Mouse (Mus musculus) forebrain, embryonic 13.5 days (tissue): Measurements from ENCODE around the gene C530008M17Rik. TPM values are rescaled to one million over a fixed set of nuclear protein-coding genes. Genes with fewer than 3 reads are reported as not detected.

Experiments
- ATAC-seq: fragments of 200-750 bp; cut with Nextera tagmentation; 2 replicates; pipeline ENCODE4 v1.8.0; 2017
- H3K27ac ChIP-seq: fragments of 300-500 bp; sonication (generic); 2 replicates; pipeline ENCODE4 v1.5.1; 2015; ENCODE audit warnings: inconsistent platforms, mild to moderate bottlenecking, moderate library complexity
- H3K27me3 ChIP-seq: fragments of 300-500 bp; sonication (generic); 2 replicates; pipeline ENCODE4 v1.6.1; 2015; ENCODE audit warnings: mild to moderate bottlenecking, inconsistent platforms
- H3K36me3 ChIP-seq: fragments of 300-500 bp; sonication (generic); 2 replicates; pipeline ENCODE4 v1.6.1; 2015; ENCODE audit warnings: mild to moderate bottlenecking, inconsistent platforms; ENCODE audit not compliant: poor library complexity, severe bottlenecking
- H3K4me1 ChIP-seq: fragments of 300-500 bp; sonication (generic); 2 replicates; pipeline ENCODE4 v1.6.1; 2015; ENCODE audit warnings: inconsistent platforms
- H3K4me2 ChIP-seq: fragments of 300-500 bp; sonication (generic); 2 replicates; pipeline ENCODE4 v1.6.1; 2015; ENCODE audit warnings: inconsistent platforms, mild to moderate bottlenecking, moderate library complexity
- H3K4me3 ChIP-seq: fragments of 300-500 bp; sonication (generic); 2 replicates; pipeline ENCODE4 v1.5.1; 2015; ENCODE audit warnings: mild to moderate bottlenecking, inconsistent platforms
- H3K9ac ChIP-seq: fragments of 300-500 bp; sonication (generic); 2 replicates; pipeline ENCODE4 v1.6.1; 2015; ENCODE audit warnings: mild to moderate bottlenecking, inconsistent platforms
- H3K9me3 ChIP-seq: fragments of 300-500 bp; sonication (generic); replicated peaks from 2 replicates; pipeline ENCODE4 v1.6.1; 2016; ENCODE audit warnings: inconsistent platforms
- WGBS: fragments of 180-500 bp; shearing (Covaris S2); methylation state at CpG from one replicate; pipeline ENCODE4 v1.1.7; 2015; 5-methylcytosine and 5-hydroxymethylcytosine counted together
- polyA plus RNA-seq: library from polyadenylated mRNA; unstranded; fragments of >200 nt; fragmentation: Nextera tagmentation; extraction: Ambion mirVana; gene quantifications from 2 replicates; pipeline ENCODE4 v1.2.1, GENCODE M21; 2015

The C530008M17Rik gene
- polyA plus RNA-seq, 1 experiment from 2014 or later: 77.4 TPM

- no peaks in the 10 kb centered on the region for H3K36me3 ChIP-seq
- H3K4me2 ChIP-seq: no peak overlapping the region
- no peak for ATAC-seq
- WGBS: 95% methylated on average over 7 of the region's 7 CpGs
- peaks cover 16% of the 10 kb centered on the region for H3K4me1 ChIP-seq
- H3K9me3 ChIP-seq: no peaks in the 10 kb centered on the region
- H3K27ac ChIP-seq: no peak overlapping the region
- H3K9ac ChIP-seq: no peak overlapping the region
- no peaks in the 10 kb centered on the region for H3K27me3 ChIP-seq
- no peak overlapping the region for H3K4me3 ChIP-seq
Measured at GRCm38 (mm10) chr5:76713743-76714142, 57.4 kb downstream of the C530008M17Rik start.

- H3K36me3 ChIP-seq: peaks cover 36% of the 10 kb centered on the region
- H3K4me1 ChIP-seq: peaks cover 23% of the 10 kb centered on the region
- H3K27me3 ChIP-seq: no peaks in the 10 kb centered on the region
- ATAC-seq: no peak
- no peak overlapping the region for H3K4me2 ChIP-seq
- H3K27ac ChIP-seq: peak overlapping the region; percentile 36; the same call in 1 of the 2 replicates
- H3K9me3 ChIP-seq: no peaks in the 10 kb centered on the region; the same call in 1 of the 2 replicates
- H3K4me3 ChIP-seq: no peak overlapping the region
- H3K9ac ChIP-seq: no peak overlapping the region
- WGBS: 84% methylated on average over 3 of the region's 3 CpGs
Measured at GRCm38 (mm10) chr5:76719954-76720353, 63.6 kb downstream of the C530008M17Rik start.

- Histone ChIP-seq H3K9me3 (no peaks in the 10 kb centered on the region; the same call in 1 of the 2 replicates), H3K4me2 (no peak overlapping the region), H3K9ac (no peak overlapping the region), H3K27me3 (no peaks in the 10 kb centered on the region), H3K4me1 (no peaks in the 10 kb centered on the region; the same call in 1 of the 2 replicates), H3K27ac (no peak overlapping the region), H3K36me3 (peaks cover 60% of the 10 kb centered on the region), H3K4me3 (no peak overlapping the region)
- ATAC-seq: no peak
- 96% methylated on average over 2 of the region's 2 CpGs for WGBS
Measured at GRCm38 (mm10) chr5:76724878-76725277, 68.6 kb downstream of the C530008M17Rik start.

- no peaks in the 10 kb centered on the region for H3K4me1 ChIP-seq
- no peak overlapping the region for H3K27ac ChIP-seq
- no peak overlapping the region for H3K4me3 ChIP-seq
- ATAC-seq: no peak
- no peaks in the 10 kb centered on the region for H3K27me3 ChIP-seq
- H3K36me3 ChIP-seq: peaks cover 59% of the 10 kb centered on the region
- no peak overlapping the region for H3K4me2 ChIP-seq
- H3K9ac ChIP-seq: no peak overlapping the region
- WGBS: 93% methylated on average over 8 of the region's 8 CpGs
- H3K9me3 ChIP-seq: no peaks in the 10 kb centered on the region; the same call in 1 of the 2 replicates
Measured at GRCm38 (mm10) chr5:76726518-76727103, 70.3 kb downstream of the C530008M17Rik start.

GRCm38 (mm10) chr5:76733055-76733641 is 76.8 kb downstream of the C530008M17Rik start:
- no peak for ATAC-seq
- Histone ChIP-seq H3K9ac (no peak overlapping the region), H3K27ac (no peak overlapping the region), H3K4me1 (peaks cover 5% of the 10 kb centered on the region; the same call in 1 of the 2 replicates), H3K4me2 (no peak overlapping the region), H3K4me3 (no peak overlapping the region), H3K27me3 (no peaks in the 10 kb centered on the region), H3K36me3 (peaks cover 23% of the 10 kb centered on the region; the same call in 1 of the 2 replicates), H3K9me3 (no peaks in the 10 kb centered on the region)
- 94% methylated on average over 6 of the region's 6 CpGs for WGBS

- ATAC-seq: no peak
- Histone ChIP-seq H3K4me3 (no peak overlapping the region), H3K36me3 (peaks cover 42% of the 10 kb centered on the region), H3K9ac (no peak overlapping the region), H3K27ac (no peak overlapping the region), H3K9me3 (no peaks in the 10 kb centered on the region), H3K4me1 (peaks cover 14% of the 10 kb centered on the region), H3K27me3 (no peaks in the 10 kb centered on the region), H3K4me2 (no peak overlapping the region)
- 98% methylated on average over 6 of the region's 6 CpGs for WGBS
Measured at GRCm38 (mm10) chr5:76741463-76741862, 85.2 kb downstream of the C530008M17Rik start.

- no peak overlapping the region for H3K27ac ChIP-seq
- H3K4me2 ChIP-seq: no peak overlapping the region
- H3K27me3 ChIP-seq: no peaks in the 10 kb centered on the region
- peaks cover 42% of the 10 kb centered on the region for H3K36me3 ChIP-seq
- ATAC-seq: no peak
- no peak overlapping the region for H3K4me3 ChIP-seq
- peaks cover 15% of the 10 kb centered on the region for H3K4me1 ChIP-seq
- no peaks in the 10 kb centered on the region for H3K9me3 ChIP-seq
- H3K9ac ChIP-seq: no peak overlapping the region
- WGBS: 97% methylated on average over 6 of the region's 6 CpGs
Measured at GRCm38 (mm10) chr5:76742076-76742475, 85.8 kb downstream of the C530008M17Rik start.

- H3K36me3 ChIP-seq: peaks cover 31% of the 10 kb centered on the region
- no peak overlapping the region for H3K4me3 ChIP-seq
- H3K4me1 ChIP-seq: peaks cover 21% of the 10 kb centered on the region
- ATAC-seq: peak; percentile 61
- no peaks in the 10 kb centered on the region for H3K9me3 ChIP-seq
- H3K27ac ChIP-seq: peak overlapping the region; percentile 59
- H3K27me3 ChIP-seq: no peaks in the 10 kb centered on the region
- no peak overlapping the region for H3K4me2 ChIP-seq
- no peak overlapping the region for H3K9ac ChIP-seq
- 71% methylated on average over 9 of the region's 9 CpGs for WGBS
Measured at GRCm38 (mm10) chr5:76744737-76745209, 88.5 kb downstream of the C530008M17Rik start.

GRCm38 (mm10) chr5:76747851-76748250 is 91.5 kb downstream of the C530008M17Rik start:
- Histone ChIP-seq H3K4me3 (no peak overlapping the region), H3K27me3 (no peaks in the 10 kb centered on the region), H3K27ac (no peak overlapping the region), H3K4me1 (peaks cover 33% of the 10 kb centered on the region), H3K36me3 (peaks cover 8% of the 10 kb centered on the region; the same call in 1 of the 2 replicates), H3K4me2 (no peak overlapping the region), H3K9me3 (no peaks in the 10 kb centered on the region), H3K9ac (no peak overlapping the region)
- 56% methylated on average over 7 of the region's 7 CpGs for WGBS
- peak; percentile 66 for ATAC-seq

GRCm38 (mm10) chr5:76752351-76752750 is 96.0 kb downstream of the C530008M17Rik start:
- Histone ChIP-seq H3K27ac (0 out of 2 replicates have a peak overlapping the region, but pooled peaks have one; percentile 40), H3K9ac (no peak overlapping the region; the same call in 1 of the 2 replicates), H3K27me3 (no peaks in the 10 kb centered on the region), H3K4me1 (peaks cover 16% of the 10 kb centered on the region; the same call in 1 of the 2 replicates), H3K36me3 (no peaks in the 10 kb centered on the region), H3K4me3 (no peak overlapping the region), H3K4me2 (no peak overlapping the region), H3K9me3 (no peaks in the 10 kb centered on the region)
- no peak for ATAC-seq
- WGBS: 64% methylated on average over 5 of the region's 5 CpGs

- Histone ChIP-seq H3K9me3 (no peaks in the 10 kb centered on the region), H3K4me1 (peaks cover 43% of the 10 kb centered on the region), H3K4me3 (no peak overlapping the region), H3K36me3 (peaks cover 16% of the 10 kb centered on the region; the same call in 1 of the 2 replicates), H3K4me2 (no peak overlapping the region), H3K27ac (no peak overlapping the region; the same call in 1 of the 2 replicates), H3K27me3 (no peaks in the 10 kb centered on the region), H3K9ac (no peak overlapping the region)
- ATAC-seq: no peak
- WGBS: 84% methylated on average over 3 of the region's 3 CpGs
Measured at GRCm38 (mm10) chr5:76760349-76760748, 104.0 kb downstream of the C530008M17Rik start.

GRCm38 (mm10) chr5:76762030-76762698 is 105.9 kb downstream of the C530008M17Rik start:
- peak overlapping the region; percentile 20; the same call in 1 of the 2 replicates for H3K4me2 ChIP-seq
- ATAC-seq: peak; percentile 16; the same call in 1 of the 2 replicates

More at GRCm38 (mm10) chr5:76762030-76762698, 105.9 kb downstream of the C530008M17Rik start:
- WGBS: 53% methylated on average over 14 of the region's 14 CpGs
- Histone ChIP-seq H3K4me3 (no peak overlapping the region), H3K9me3 (0 out of 2 replicates have a peak, but pooled peaks cover 5% of the 10 kb centered on the region), H3K4me1 (peaks cover 43% of the 10 kb centered on the region), H3K27ac (peak overlapping the region; percentile 77), H3K36me3 (peaks cover 31% of the 10 kb centered on the region), H3K9ac (no peak overlapping the region), H3K27me3 (no peaks in the 10 kb centered on the region)
